Mouse (Mus musculus) gastrocnemius, postnatal 4 days (tissue): ENCODE data around the gene Spata16. TPM values are rescaled to one million over a fixed set of nuclear protein-coding genes. Genes with fewer than 3 reads are reported as not detected.

ENCODE experiments used
- DNase-seq, 2 experiments: peaks; one replicate each; pipeline ENCODE4 v3.0.0; 2021 to 2022; ENCODE audit warnings: low spot score in 2 of 2, mixed read lengths in 2 of 2
- microRNA-seq: library from miRNA; unstranded; fragments of <30 nt; microRNA quantifications from one replicate; pipeline ENCODE4 v1.2.0, GENCODE M21; 2021
- total RNA-seq, 2 experiments: library from RNA; stranded (reverse); gene quantifications; 2 replicates each; pipeline ENCODE4 v1.2.3; 2021

The Spata16 gene
- total RNA-seq, 2 experiments from 2014 or later = not detected

- DNase-seq = no peak
Measured at GRCm38 (mm10) chr3:26968852-26969513, 331.6 kb downstream of the Spata16 start.

- no peak for DNase-seq
Measured at GRCm38 (mm10) chr3:26970529-26970928, 333.1 kb downstream of the Spata16 start.

GRCm38 (mm10) chr3:26971276-26971675 is 333.9 kb downstream of the Spata16 start:
- no peak for DNase-seq

GRCm38 (mm10) chr3:26972105-26972504 is 334.7 kb downstream of the Spata16 start:
- no peak for DNase-seq

GRCm38 (mm10) chr3:26979603-26980002 is 342.2 kb downstream of the Spata16 start:
- no peak for DNase-seq

- no peak for DNase-seq
Measured at GRCm38 (mm10) chr3:26980371-26980770, 343.0 kb downstream of the Spata16 start.

GRCm38 (mm10) chr3:26981979-26982623 is 344.7 kb downstream of the Spata16 start:
- DNase-seq = no peak

- DNase-seq = no peak
Measured at GRCm38 (mm10) chr3:26983749-26984148, 346.3 kb downstream of the Spata16 start.

- no peak for DNase-seq
Measured at GRCm38 (mm10) chr3:27006844-27007243, 369.4 kb downstream of the Spata16 start.

- DNase-seq = no peak
Measured at GRCm38 (mm10) chr3:27027957-27028356, 390.5 kb downstream of the Spata16 start.

- no peak for DNase-seq
Measured at GRCm38 (mm10) chr3:27028526-27028925, 391.1 kb downstream of the Spata16 start.

- no peak for DNase-seq
Measured at GRCm38 (mm10) chr3:27030067-27030857, 392.8 kb downstream of the Spata16 start.

Small RNA genes within 50 kb of the gene (microRNA-seq; reads per million reads assigned to microRNA genes)
- gene Gm25773 = not detected
- gene Gm44464 = not detected
